In genomic region chr19:6909021-6909420, GRCm38 (mm10) we compare ENCODE assay signal across 9 mouse cellular contexts. TPM values are rescaled to one million over a fixed set of nuclear protein-coding genes. Genes with fewer than 3 reads are reported as not detected.
A peak's percentile ranks its signal among the peaks of the same experiment; 100 is the strongest.
DNase-seq lines count a peak whose midpoint lies in the region; ATAC-seq and TF ChIP-seq lines count a peak whose summit lies in the region.
"Had no signal": no experiment of that assay in that cellular context is flagged by ENCODE, and none has a peak within 500 bp of the region (broad histone marks: within the 10 kb centered on the region; RNA-seq: fewer than 3 reads in every experiment).

No protein-coding gene starts in this region.

- no peaks in the 10 kb centered on the region for H3K27me3 ChIP-seq in heart, embryonic 15.5 days
- H3K27me3 ChIP-seq in G1E (ENCODE audit: insufficient read depth, low read length) = no peaks in the 10 kb centered on the region
- H3K27me3 ChIP-seq in hindbrain, embryonic 10.5 days (ENCODE audit: insufficient read depth, poor library complexity, severe bottlenecking) = no peaks in the 10 kb centered on the region

- peak overlapping the region; percentile 100 for H3K27ac ChIP-seq in heart, embryonic 15.5 days
- H3K27ac ChIP-seq in hindbrain, embryonic 10.5 days = peak overlapping the region; percentile 90
- peak overlapping the region; percentile 98 for H3K27ac ChIP-seq in macrophage

- peaks cover 51% of the 10 kb centered on the region for H3K36me3 ChIP-seq in heart, embryonic 15.5 days
- H3K36me3 ChIP-seq in G1E (replicated peaks) = peaks cover 78% of the 10 kb centered on the region
- H3K36me3 ChIP-seq in hindbrain, embryonic 10.5 days = peaks cover 66% of the 10 kb centered on the region
- peaks cover 36% of the 10 kb centered on the region for H3K36me3 ChIP-seq in macrophage (ENCODE audit: inconsistent target)

- WGBS in heart, embryonic 15.5 days = 6% methylated on average over 11 of the region's 11 CpGs
- WGBS in hindbrain, embryonic 10.5 days = 12% methylated on average over 11 of the region's 11 CpGs
- 6% methylated on average over 11 of the region's 11 CpGs for whole genome bisulfite sequencing in macrophage (ENCODE audit: missing documents)

- H3K4me3 ChIP-seq in heart, embryonic 15.5 days = peak overlapping the region; percentile 80
- H3K4me3 ChIP-seq in G1E (ENCODE audit: low read depth, low read length) = peak overlapping the region; percentile 89
- H3K4me3 ChIP-seq in hindbrain, embryonic 10.5 days = peak overlapping the region; percentile 71
- H3K4me3 ChIP-seq in macrophage (ENCODE audit: inconsistent target) = peak overlapping the region; percentile 95

- DNase-seq in heart, postnatal 14 days = no peak
- no peak for DNase-seq in G1E (ENCODE audit: low spot score)
- no peak for DNase-seq in hindbrain, embryonic 10.5 days (ENCODE audit: low spot score)
- DNase-seq in retina, postnatal 1 day = no peak
- DNase-seq in spleen, adult 12 weeks (ENCODE audit: low spot score) = no peak
- no peak for DNase-seq in cerebellum, adult 9-10 months

- H3K4me1 ChIP-seq in heart, embryonic 15.5 days (replicated peaks) = peaks cover 30% of the 10 kb centered on the region
- peaks cover 60% of the 10 kb centered on the region for H3K4me1 ChIP-seq in G1E (ENCODE audit: insufficient read depth, low read depth, low read length)
- peaks cover 44% of the 10 kb centered on the region for H3K4me1 ChIP-seq in hindbrain, embryonic 10.5 days (replicated peaks)

- no peak for ATAC-seq in heart, embryonic 15.5 days (replicated peaks; ENCODE audit: insufficient number of reproducible peaks, insufficient read depth, low FRiP score, low read depth)
- ATAC-seq in G1E (ENCODE audit: extremely low read depth, insufficient number of reproducible peaks, low FRiP score, poor library complexity, severe bottlenecking) = no peak

- intact Hi-C loops in heart, postnatal 14 days (cut with DNase I) = loop anchor here (2.0 kb wide), 1 partner anchor 68 kb away; the partner anchor contains the start of gene Rps6ka4

- H3K4me2 ChIP-seq in heart, embryonic 15.5 days = peak overlapping the region; percentile 83

- peaks cover 60% of the 10 kb centered on the region for H3K79me2 ChIP-seq in macrophage (ENCODE audit: inconsistent target)

- TF ChIP-seq CTCF in G1E (IDR thresholded peaks at IDR 0.05; ENCODE audit: low read depth, low read length) = no peak

- H3K9me3 ChIP-seq in heart, embryonic 15.5 days (replicated peaks) = no peaks in the 10 kb centered on the region
- no peaks in the 10 kb centered on the region for H3K9me3 ChIP-seq in G1E (replicated peaks)
- no peaks in the 10 kb centered on the region for H3K9me3 ChIP-seq in hindbrain, embryonic 10.5 days

- H3K9ac ChIP-seq in heart, embryonic 15.5 days = peak overlapping the region; percentile 76

RNA-seq across cellular contexts. Expression of gene Trmt112, which starts 0.5 kb away (rescaled TPM):
- polyA plus RNA-seq in heart, embryonic 15.5 days (2015; fragmentation: Nextera tagmentation; extraction: Ambion mirVana) = 72.8 and 80.1 TPM in 2 replicates
- 10 to 100 TPM; 26.7 to 30.6 TPM for total RNA-seq in heart, postnatal 14 days (2021)
- total RNA-seq in G1E (2014; fragmentation: Nextera tagmentation) (191 and 244 TPM in 2 replicates), G1E (2017) (286 and 298 TPM in 2 replicates)
- polyA plus RNA-seq in G1E (2012) (261 and 287 TPM in 2 replicates), macrophage (2018) (70.0 to 96.1 TPM (median 81.1 TPM) in 3 replicates)
- 148 and 157 TPM in 2 replicates for polyA plus RNA-seq in hindbrain, embryonic 10.5 days (2016; fragmentation: Nextera tagmentation; extraction: Ambion mirVana)
- 10 to 100 TPM; 15.0 to 55.4 (median 28.3) TPM for total RNA-seq in macrophage (2018; cell fraction: chromatin; rRNA removed)
- total RNA-seq in macrophage (2018; cell fraction: cytosol; rRNA removed) = 100 to 1,000 TPM in 1 of 26 experiments, 10 to 100 TPM in 25; 50.6 to 102 (median 84.3) TPM
- total RNA-seq in macrophage (2018; cell fraction: nucleus; rRNA removed) = 100 to 1,000 TPM in 1 of 26 experiments, 10 to 100 TPM in 25; 23.1 to 102 (median 67.4) TPM

RNA-seq across cellular contexts. Expression of gene Prdx5, which starts 0.9 kb away (rescaled TPM):
- 302 and 344 TPM in 2 replicates for polyA plus RNA-seq in heart, embryonic 15.5 days (2015; fragmentation: Nextera tagmentation; extraction: Ambion mirVana)
- total RNA-seq in heart, postnatal 14 days (2021) = 100 to 1,000 TPM; 595 to 603 TPM
- 53.7 and 59.2 TPM in 2 replicates for total RNA-seq in G1E (2014; fragmentation: Nextera tagmentation)
- total RNA-seq in G1E (2017) = 210 and 225 TPM in 2 replicates
- 208 and 211 TPM in 2 replicates for polyA plus RNA-seq in G1E (2012)
- polyA plus RNA-seq in hindbrain, embryonic 10.5 days (2016; fragmentation: Nextera tagmentation; extraction: Ambion mirVana) = 155 and 196 TPM in 2 replicates
- total RNA-seq in macrophage (2018; cell fraction: chromatin; rRNA removed) = 100 to 1,000 TPM in 14 of 26 experiments, 10 to 100 TPM in 12; 23.7 to 378 (median 132) TPM
- total RNA-seq in macrophage (2018; cell fraction: cytosol; rRNA removed) = 1,000 to 10,000 TPM in 6 of 26 experiments, 100 to 1,000 TPM in 20; 242 to 1,163 (median 634) TPM
- total RNA-seq in macrophage (2018; cell fraction: nucleus; rRNA removed) = 100 to 1,000 TPM in 22 of 26 experiments, 10 to 100 TPM in 4; 59.1 to 620 (median 234) TPM
- 147 to 393 TPM (median 352 TPM) in 3 replicates for polyA plus RNA-seq in macrophage (2018)

RNA-seq across cellular contexts. Expression of gene Esrra, which starts 12.6 kb away (rescaled TPM):
- polyA plus RNA-seq in heart, embryonic 15.5 days (2015; fragmentation: Nextera tagmentation; extraction: Ambion mirVana) = 36.9 and 39.3 TPM in 2 replicates
- total RNA-seq in heart, postnatal 14 days (2021) = 100 to 1,000 TPM; 128 to 136 TPM
- total RNA-seq in G1E (2014; fragmentation: Nextera tagmentation) = 10.0 and 17.9 TPM in 2 replicates
- total RNA-seq in G1E (2017) = 21.1 and 25.6 TPM in 2 replicates
- polyA plus RNA-seq in G1E (2012) = 42.6 and 46.9 TPM in 2 replicates
- 8.4 and 12.0 TPM in 2 replicates for polyA plus RNA-seq in hindbrain, embryonic 10.5 days (2016; fragmentation: Nextera tagmentation; extraction: Ambion mirVana)
- total RNA-seq in macrophage (2018; cell fraction: chromatin; rRNA removed) = 100 to 1,000 TPM in 19 of 26 experiments, 10 to 100 TPM in 7; 69.4 to 227 (median 145) TPM
- total RNA-seq in macrophage (2018; cell fraction: cytosol; rRNA removed) = 10 to 100 TPM; 19.1 to 43.0 (median 29.9) TPM
- total RNA-seq in macrophage (2018; cell fraction: nucleus; rRNA removed) = 100 to 1,000 TPM in 3 of 26 experiments, 10 to 100 TPM in 23; 55.8 to 110 (median 84.3) TPM
- polyA plus RNA-seq in macrophage (2018) = 11.0 to 32.7 TPM (median 31.3 TPM) in 3 replicates

RNA-seq across cellular contexts. Expression of gene Catsperz, which starts 16.2 kb away (rescaled TPM):
- polyA plus RNA-seq in heart, embryonic 15.5 days (2015; fragmentation: Nextera tagmentation; extraction: Ambion mirVana) = 1.9 and 3.4 TPM in 2 replicates
- not detected for total RNA-seq in heart, postnatal 14 days (2021)
- total RNA-seq in G1E (2014; fragmentation: Nextera tagmentation) (not detected in 2 replicates), G1E (2017) (0.11 TPM in 1 of 2 replicates, not detected in the other)
- polyA plus RNA-seq in G1E (2012) (not detected in 2 replicates), macrophage (2018) (not detected in 3 replicates)
- 0.46 TPM in 1 of 2 replicates, not detected in the other for polyA plus RNA-seq in hindbrain, embryonic 10.5 days (2016; fragmentation: Nextera tagmentation; extraction: Ambion mirVana)
- not detected for total RNA-seq in macrophage (2018; cell fraction: chromatin; rRNA removed)
- total RNA-seq in macrophage (2018; cell fraction: cytosol; rRNA removed) = not detected
- not detected for total RNA-seq in macrophage (2018; cell fraction: nucleus; rRNA removed)
- total RNA-seq: hematopoietic stem cell, adult 5-6 weeks had no signal

RNA-seq across cellular contexts. Expression of gene Kcnk4, which starts 25.3 kb away (rescaled TPM):
- polyA plus RNA-seq in heart, embryonic 15.5 days (2015; fragmentation: Nextera tagmentation; extraction: Ambion mirVana) = 0.14 and 1.1 TPM in 2 replicates
- total RNA-seq in heart, postnatal 14 days (2021) = under 1 TPM in 1 of 2 experiments, not detected in 1; 0.26 TPM
- not detected in 2 replicates for total RNA-seq in G1E (2014; fragmentation: Nextera tagmentation)
- total RNA-seq in G1E (2017) = 0.23 TPM in 1 of 2 replicates, not detected in the other
- polyA plus RNA-seq in G1E (2012) = 0.05 TPM in 1 of 2 replicates, not detected in the other
- polyA plus RNA-seq in hindbrain, embryonic 10.5 days (2016; fragmentation: Nextera tagmentation; extraction: Ambion mirVana) = not detected in 2 replicates
- total RNA-seq in macrophage (2018; cell fraction: chromatin; rRNA removed) = not detected
- not detected for total RNA-seq in macrophage (2018; cell fraction: cytosol; rRNA removed)
- not detected for total RNA-seq in macrophage (2018; cell fraction: nucleus; rRNA removed)
- polyA plus RNA-seq in macrophage (2018) = not detected in 3 replicates
- total RNA-seq: hematopoietic stem cell, adult 5-6 weeks had no signal
